Mouse (Mus musculus) neural tube, embryonic 12.5 days (tissue): ENCODE measurements around the gene Coa6. TPM values are rescaled to one million over a fixed set of nuclear protein-coding genes. Genes with fewer than 3 reads are reported as not detected.

ENCODE experiments used
- ATAC-seq: fragments of 200-750 bp; cut with Nextera tagmentation; 2 replicates; pipeline ENCODE4 v1.8.0; 2017; ENCODE audit warnings: low read depth, mild to moderate bottlenecking, moderate TSS enrichment, moderate library complexity; ENCODE audit not compliant: low FRiP score
- H3K27ac ChIP-seq: fragments of 300-500 bp; sonication (generic); 2 replicates; pipeline ENCODE4 v1.5.1; 2016
- H3K27me3 ChIP-seq: fragments of 300-500 bp; sonication (generic); replicated peaks from 2 replicates; pipeline ENCODE4 v1.6.1; 2016; ENCODE audit warnings: mild to moderate bottlenecking
- H3K36me3 ChIP-seq: fragments of 300-500 bp; sonication (generic); 2 replicates; pipeline ENCODE4 v1.6.1; 2016; ENCODE audit warnings: mild to moderate bottlenecking
- H3K4me1 ChIP-seq: fragments of 300-500 bp; sonication (generic); 2 replicates; pipeline ENCODE4 v1.6.1; 2016
- H3K4me2 ChIP-seq: fragments of 300-500 bp; sonication (generic); replicated peaks from 2 replicates; pipeline ENCODE4 v1.6.1; 2016; ENCODE audit warnings: mild to moderate bottlenecking
- H3K4me3 ChIP-seq: fragments of 300-500 bp; sonication (generic); 2 replicates; pipeline ENCODE4 v1.5.1; 2016
- H3K9ac ChIP-seq: fragments of 300-500 bp; sonication (generic); 2 replicates; pipeline ENCODE4 v1.6.1; 2016; ENCODE audit warnings: mild to moderate bottlenecking
- H3K9me3 ChIP-seq: fragments of 300-500 bp; sonication (generic); 2 replicates; pipeline ENCODE4 v1.6.1; 2016; ENCODE audit warnings: mild to moderate bottlenecking
- WGBS: fragments of 180-500 bp; shearing (Covaris S2); methylation state at CpG from one replicate; pipeline ENCODE4 v1.1.7; 2016; 5-methylcytosine and 5-hydroxymethylcytosine counted together
- polyA plus RNA-seq: library from polyadenylated mRNA; unstranded; fragments of >200 nt; fragmentation: Nextera tagmentation; extraction: Ambion mirVana; gene quantifications from 2 replicates; pipeline ENCODE4 v1.2.1, GENCODE M21; 2016

Coa6 gene
- polyA plus RNA-seq, 1 experiment from 2014 or later: 41.7 TPM

DNA sequence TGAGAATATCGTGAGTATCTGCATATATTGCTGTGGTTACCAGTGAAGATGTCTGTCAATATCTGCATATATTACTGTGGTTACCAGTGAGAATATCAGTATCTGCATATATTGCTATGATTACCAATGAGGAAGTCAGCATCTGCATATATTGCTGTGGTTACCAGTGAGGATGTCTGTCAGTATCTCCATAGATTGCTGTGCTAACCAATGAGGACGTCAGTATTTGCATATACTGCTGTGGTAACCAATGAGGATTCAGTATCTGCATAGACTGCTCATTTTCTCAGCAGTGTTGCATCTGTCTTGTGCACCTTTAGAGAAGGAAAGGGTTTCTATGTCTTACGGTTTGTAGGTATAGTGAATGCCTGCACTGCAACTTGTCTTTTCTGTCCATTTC, 1.5 kb upstream of the Coa6 start:
- Histone ChIP-seq H3K9me3 (no peaks in the 10 kb centered on the region), H3K27ac (no peak overlapping the region), H3K4me1 (peaks cover 11% of the 10 kb centered on the region), H3K27me3 (no peaks in the 10 kb centered on the region), H3K4me2 (no peak overlapping the region), H3K4me3 (no peak overlapping the region), H3K9ac (no peak overlapping the region), H3K36me3 (peaks cover 2% of the 10 kb centered on the region)
- no peak for ATAC-seq
- 85% methylated on average over 3 of the region's 3 CpGs for WGBS

GRCm38 (mm10) chr8:126422920-126423300, 595 bp downstream of the Coa6 start:
- peak; percentile 65 for ATAC-seq
- Histone ChIP-seq H3K36me3 (peaks cover 22% of the 10 kb centered on the region), H3K4me3 (peak overlapping the region; percentile 86), H3K4me1 (peaks cover 11% of the 10 kb centered on the region), H3K27me3 (no peaks in the 10 kb centered on the region), H3K9me3 (no peaks in the 10 kb centered on the region), H3K4me2 (peak overlapping the region; percentile 76), H3K9ac (peak overlapping the region; percentile 86), H3K27ac (no peak overlapping the region)
- WGBS: 10% methylated on average over 9 of the region's 9 CpGs

DNA sequence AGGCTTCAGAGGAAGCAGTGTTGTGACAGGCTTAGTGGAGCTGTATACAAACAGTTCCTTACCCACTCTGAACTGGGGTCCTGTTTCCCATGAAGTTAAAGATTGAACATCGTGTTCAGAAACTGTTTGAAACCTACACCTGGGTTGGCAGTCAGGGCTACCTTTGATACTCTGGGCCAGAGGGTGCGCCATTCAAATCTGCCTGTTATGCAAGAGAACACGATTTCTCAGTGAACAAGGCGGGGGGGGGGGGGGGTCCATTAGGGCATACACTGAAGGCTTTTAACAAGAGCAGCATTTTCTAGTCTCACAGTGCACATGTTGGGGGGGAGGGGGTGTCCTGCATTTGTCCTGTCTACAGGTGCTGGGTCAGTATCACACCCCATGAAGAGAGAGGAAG, 1.8 kb downstream of the Coa6 start:
- peaks cover 34% of the 10 kb centered on the region for H3K36me3 ChIP-seq
- ATAC-seq: no peak
- H3K9ac ChIP-seq: no peak overlapping the region
- H3K4me2 ChIP-seq: no peak overlapping the region
- WGBS: 89% methylated on average over 4 of the region's 4 CpGs
- no peak overlapping the region for H3K4me3 ChIP-seq
- no peaks in the 10 kb centered on the region for H3K9me3 ChIP-seq
- H3K27me3 ChIP-seq: no peaks in the 10 kb centered on the region
- H3K27ac ChIP-seq: no peak overlapping the region
- peaks cover 11% of the 10 kb centered on the region for H3K4me1 ChIP-seq

DNA sequence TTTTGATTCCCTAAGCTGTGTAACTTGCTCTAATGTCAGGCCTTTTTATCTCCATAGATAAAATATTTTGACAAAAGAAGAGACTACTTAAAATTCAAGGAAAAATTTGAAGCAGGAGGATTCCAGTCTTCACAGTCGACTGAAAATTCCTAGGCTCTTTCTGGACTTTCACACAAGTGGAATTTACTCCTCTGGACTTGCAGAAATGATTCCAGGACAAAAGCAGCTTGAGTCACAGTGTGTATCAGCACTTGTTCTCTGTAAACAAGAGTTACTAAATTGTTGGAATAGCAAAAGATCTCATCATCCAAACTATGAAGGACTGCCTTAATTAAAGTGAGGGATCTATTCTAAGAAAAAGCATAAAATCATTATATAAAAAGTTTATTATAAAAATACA, 2.6 kb downstream of the Coa6 start:
- no peak for ATAC-seq

DNA sequence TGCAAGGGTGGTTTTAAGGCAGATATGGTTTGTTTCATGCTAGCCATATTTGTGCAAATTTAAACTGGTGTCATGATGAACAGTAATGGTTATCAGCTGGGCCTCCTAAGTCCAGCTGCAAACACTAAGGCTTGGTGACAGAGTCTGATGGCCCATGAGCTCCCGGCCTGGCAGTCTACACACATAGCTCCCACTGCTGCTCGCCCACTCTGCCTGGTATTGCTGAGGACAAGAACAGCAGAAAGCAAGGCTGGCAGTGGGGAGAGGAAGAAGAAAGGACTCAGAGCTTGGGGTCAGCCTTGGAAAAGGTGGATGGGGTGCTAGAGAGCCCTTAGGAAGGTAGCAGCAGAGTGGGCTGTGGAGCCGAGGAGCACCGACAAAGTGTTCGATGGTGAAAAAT, 7.3 kb downstream of the Coa6 start:
- no peak overlapping the region; the same call in 1 of the 2 replicates for H3K9ac ChIP-seq
- H3K4me3 ChIP-seq: no peak overlapping the region
- H3K9me3 ChIP-seq: no peaks in the 10 kb centered on the region
- 95% methylated on average over 5 of the region's 5 CpGs for WGBS
- no peaks in the 10 kb centered on the region for H3K4me1 ChIP-seq
- H3K27ac ChIP-seq: no peak overlapping the region
- no peak overlapping the region for H3K4me2 ChIP-seq
- ATAC-seq: no peak
- H3K36me3 ChIP-seq: peaks cover 54% of the 10 kb centered on the region
- no peaks in the 10 kb centered on the region for H3K27me3 ChIP-seq

More for the DNA sequence above, 2.6 kb downstream of the Coa6 start:
- Histone ChIP-seq H3K4me1 (peaks cover 11% of the 10 kb centered on the region), H3K27me3 (no peaks in the 10 kb centered on the region), H3K9ac (no peak overlapping the region), H3K4me2 (no peak overlapping the region), H3K36me3 (peaks cover 41% of the 10 kb centered on the region), H3K4me3 (no peak overlapping the region), H3K27ac (no peak overlapping the region), H3K9me3 (no peaks in the 10 kb centered on the region)
- 80% methylated on average over 1 of the region's 1 CpGs for WGBS

DNA sequence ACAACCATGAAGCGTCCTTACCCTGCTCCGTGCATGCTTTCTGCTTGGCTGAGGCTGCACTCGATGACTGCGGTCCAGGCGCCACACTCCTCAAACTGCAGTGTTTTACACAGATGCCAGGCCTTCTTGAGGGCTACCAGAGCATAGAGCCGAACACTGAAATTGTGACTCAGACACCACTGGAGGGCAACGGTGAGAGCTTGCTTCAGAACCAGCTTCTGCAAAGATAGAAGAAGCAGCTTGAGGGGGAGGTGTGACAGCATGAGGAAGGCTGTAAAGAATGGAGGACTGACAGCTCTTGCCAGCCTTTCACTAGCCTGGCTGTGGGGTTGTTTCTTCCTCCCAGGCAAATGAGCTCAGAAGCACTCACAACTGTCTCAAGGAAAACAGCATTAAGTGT, 11.5 kb downstream of the Coa6 start:
- 87% methylated on average over 7 of the region's 7 CpGs for WGBS
- ATAC-seq: no peak
- H3K9me3 ChIP-seq: no peaks in the 10 kb centered on the region
- no peak overlapping the region for H3K27ac ChIP-seq
- H3K9ac ChIP-seq: no peak overlapping the region
- H3K27me3 ChIP-seq: no peaks in the 10 kb centered on the region
- no peaks in the 10 kb centered on the region for H3K4me1 ChIP-seq
- peaks cover 33% of the 10 kb centered on the region for H3K36me3 ChIP-seq
- H3K4me2 ChIP-seq: no peak overlapping the region
- H3K4me3 ChIP-seq: no peak overlapping the region

- Histone ChIP-seq H3K27me3 (no peaks in the 10 kb centered on the region), H3K4me2 (no peak overlapping the region), H3K9me3 (no peaks in the 10 kb centered on the region), H3K27ac (no peak overlapping the region), H3K4me1 (no peaks in the 10 kb centered on the region), H3K4me3 (no peak overlapping the region), H3K36me3 (peaks cover 16% of the 10 kb centered on the region; the same call in 1 of the 2 replicates), H3K9ac (no peak overlapping the region)
- ATAC-seq: no peak
- WGBS: 65% methylated on average over 2 of the region's 2 CpGs
Measured at GRCm38 (mm10) chr8:126438937-126439336, 16.6 kb downstream of the Coa6 start.

GRCm38 (mm10) chr8:126451158-126451557, 28.8 kb downstream of the Coa6 start:
- H3K36me3 ChIP-seq: peaks cover 62% of the 10 kb centered on the region
- ATAC-seq: no peak

DNA sequence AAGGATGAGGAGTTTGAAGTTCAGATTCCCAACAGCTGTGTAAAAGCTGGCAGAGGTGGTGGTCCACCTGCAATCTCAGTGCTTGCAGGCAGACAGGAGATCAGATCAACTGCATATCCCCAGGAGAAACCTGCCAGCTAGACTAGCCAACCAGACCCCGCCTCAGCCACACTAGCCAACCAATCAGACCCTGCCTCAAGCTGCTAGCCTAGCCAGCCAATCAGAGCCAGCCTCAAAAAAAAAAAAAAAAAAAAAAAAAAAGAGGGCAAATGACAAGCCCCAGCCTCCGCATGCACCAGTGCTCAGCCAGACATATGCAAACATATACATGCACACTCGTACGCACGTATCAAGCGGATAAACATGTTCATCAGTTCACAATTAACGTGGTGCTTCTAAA, 33.1 kb downstream of the Coa6 start:
- Histone ChIP-seq H3K9me3 (no peaks in the 10 kb centered on the region), H3K4me1 (no peaks in the 10 kb centered on the region), H3K27me3 (no peaks in the 10 kb centered on the region), H3K4me3 (no peak overlapping the region), H3K27ac (no peak overlapping the region), H3K4me2 (no peak overlapping the region), H3K36me3 (peaks cover 62% of the 10 kb centered on the region), H3K9ac (no peak overlapping the region)
- WGBS: 84% methylated on average over 7 of the region's 7 CpGs
- no peak for ATAC-seq

More at GRCm38 (mm10) chr8:126451158-126451557, 28.8 kb downstream of the Coa6 start:
- Histone ChIP-seq H3K4me1 (no peaks in the 10 kb centered on the region), H3K9me3 (no peaks in the 10 kb centered on the region), H3K4me3 (no peak overlapping the region), H3K9ac (no peak overlapping the region), H3K27me3 (no peaks in the 10 kb centered on the region), H3K4me2 (no peak overlapping the region), H3K27ac (no peak overlapping the region)
- 89% methylated on average over 8 of the region's 8 CpGs for WGBS

DNA sequence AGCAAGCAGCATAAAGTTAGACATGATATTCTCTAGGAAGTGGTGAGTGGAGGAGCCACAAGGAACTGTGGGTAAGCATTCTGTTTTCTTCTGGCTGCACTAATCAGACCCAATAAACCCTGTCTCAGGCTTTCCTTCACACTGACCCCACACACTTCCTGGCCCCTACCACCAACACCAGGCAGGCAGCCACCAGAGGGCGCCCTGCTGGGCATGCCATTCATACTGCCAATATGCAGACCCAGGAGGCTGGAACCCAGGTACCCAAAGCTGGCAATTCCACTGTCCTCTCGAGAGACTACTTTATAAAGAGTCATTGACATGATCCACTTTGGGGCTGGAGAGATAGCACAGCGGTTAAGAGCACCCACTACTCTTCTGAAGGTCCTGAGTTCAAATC, 38.0 kb downstream of the Coa6 start:
- Histone ChIP-seq H3K9me3 (no peaks in the 10 kb centered on the region), H3K4me1 (no peaks in the 10 kb centered on the region), H3K4me2 (no peak overlapping the region), H3K9ac (no peak overlapping the region), H3K4me3 (no peak overlapping the region), H3K27ac (no peak overlapping the region), H3K36me3 (peaks cover 49% of the 10 kb centered on the region), H3K27me3 (no peaks in the 10 kb centered on the region)
- no peak for ATAC-seq
- 61% methylated on average over 3 of the region's 3 CpGs for WGBS

GRCm38 (mm10) chr8:126461735-126462134, 39.4 kb downstream of the Coa6 start:
- Histone ChIP-seq H3K9ac (no peak overlapping the region), H3K9me3 (no peaks in the 10 kb centered on the region), H3K4me3 (no peak overlapping the region), H3K4me2 (no peak overlapping the region), H3K36me3 (peaks cover 54% of the 10 kb centered on the region), H3K27ac (no peak overlapping the region), H3K27me3 (no peaks in the 10 kb centered on the region), H3K4me1 (no peaks in the 10 kb centered on the region)
- no peak for ATAC-seq
- 85% methylated on average over 7 of the region's 7 CpGs for WGBS

- H3K9me3 ChIP-seq: no peaks in the 10 kb centered on the region
- H3K9ac ChIP-seq: no peak overlapping the region
- H3K27ac ChIP-seq: no peak overlapping the region
- 89% methylated on average over 7 of the region's 7 CpGs for WGBS
- no peaks in the 10 kb centered on the region for H3K27me3 ChIP-seq
- peaks cover 43% of the 10 kb centered on the region for H3K36me3 ChIP-seq
- no peak overlapping the region for H3K4me2 ChIP-seq
- ATAC-seq: no peak
- H3K4me1 ChIP-seq: no peaks in the 10 kb centered on the region
- H3K4me3 ChIP-seq: no peak overlapping the region
Measured at GRCm38 (mm10) chr8:126464071-126464470, 41.8 kb downstream of the Coa6 start.

- peak overlapping the region; percentile 93 for H3K4me2 ChIP-seq
- H3K36me3 ChIP-seq: peaks cover 10% of the 10 kb centered on the region; the same call in 1 of the 2 replicates
- H3K9ac ChIP-seq: peak overlapping the region; percentile 67
- H3K4me3 ChIP-seq: peak overlapping the region; percentile 76
- no peaks in the 10 kb centered on the region for H3K9me3 ChIP-seq
- peaks cover 13% of the 10 kb centered on the region for H3K4me1 ChIP-seq
- 15% methylated on average over 16 of the region's 16 CpGs for WGBS
- ATAC-seq: no peak
- H3K27me3 ChIP-seq: no peaks in the 10 kb centered on the region
- peak overlapping the region; percentile 57; the same call in 1 of the 2 replicates for H3K27ac ChIP-seq
Measured at GRCm38 (mm10) chr8:126473802-126474298, 51.5 kb downstream of the Coa6 start.
